Comparison of ENCODE assay signal across 8 mouse cellular contexts in genomic region chrX:99216633-99217459, GRCm38 (mm10).
DNase-seq lines count a peak whose midpoint lies in the region; ATAC-seq and TF ChIP-seq lines count a peak whose summit lies in the region.

No protein-coding gene starts in this region.

- no peaks in the 10 kb centered on the region for H3K36me3 ChIP-seq in hindbrain, postnatal 0 days (ENCODE audit: insufficient read depth, low read length)
- H3K36me3 ChIP-seq in liver, adult 2 months (ENCODE audit: control insufficient read depth, insufficient read depth, low read length): no peaks in the 10 kb centered on the region
- no peaks in the 10 kb centered on the region for H3K36me3 ChIP-seq in midbrain, postnatal 0 days (ENCODE audit: insufficient read depth, low read length)

- DNase-seq in adrenal gland, postnatal 25 days: peak; percentile 63
- peak; percentile 55 to 67 for DNase-seq in cerebellum, postnatal 25 days
- DNase-seq in gastrocnemius, postnatal 14 days: peak; percentile 66
- DNase-seq in hindbrain, postnatal 0 days (ENCODE audit: low spot score): peak; percentile 48
- DNase-seq in liver, adult 2 months (ENCODE audit: extremely low read depth, low read depth, low spot score): no peak
- peak; percentile 29 for DNase-seq in midbrain, postnatal 0 days (ENCODE audit: low spot score)
- DNase-seq in urinary bladder, adult 2 months (ENCODE audit: low spot score): peak; percentile 51
- no peak for DNase-seq in thymus, postnatal 10 days (ENCODE audit: low spot score in 2 of 2)

- peak; percentile 75 for ATAC-seq in hindbrain, postnatal 0 days
- peak; percentile 54; the same call in 1 of the 2 replicates for ATAC-seq in midbrain, postnatal 0 days (ENCODE audit: low FRiP score)

- no peaks in the 10 kb centered on the region for H3K79me2 ChIP-seq in liver, adult 2 months (ENCODE audit: control insufficient read depth, insufficient read depth, low read length)

- peak overlapping the region; percentile 52 for H3K4me2 ChIP-seq in hindbrain, postnatal 0 days (ENCODE audit: low read depth, low read length)
- H3K4me2 ChIP-seq in midbrain, postnatal 0 days (ENCODE audit: low read depth, low read length, poor library complexity, severe bottlenecking): peak overlapping the region; percentile 54

- no peaks in the 10 kb centered on the region for H3K4me1 ChIP-seq in hindbrain, postnatal 0 days (ENCODE audit: insufficient read depth, low read length)
- H3K4me1 ChIP-seq in liver, adult 2 months (ENCODE audit: control insufficient read depth, insufficient read depth, low read length): no peaks in the 10 kb centered on the region
- no peaks in the 10 kb centered on the region for H3K4me1 ChIP-seq in midbrain, postnatal 0 days (ENCODE audit: insufficient read depth, low read length)

- intact Hi-C loops in gastrocnemius, postnatal 14 days (cut with DNase I; ENCODE audit: low total_unique reads): no loop called here

- H3K4me3 ChIP-seq in hindbrain, postnatal 0 days (ENCODE audit: low read length): peak overlapping the region; percentile 25
- H3K4me3 ChIP-seq in liver, adult 2 months (ENCODE audit: insufficient read depth, low read depth, low read length): peak overlapping the region; percentile 37
- H3K4me3 ChIP-seq in midbrain, postnatal 0 days (ENCODE audit: low read depth, low read length): peak overlapping the region; percentile 34

- 24% methylated on average over 59 of the region's 60 CpGs for whole genome bisulfite sequencing in hindbrain, postnatal 0 days
- 5% methylated on average over 30 of the region's 60 CpGs for WGBS in liver, adult 2 months
- 25% methylated on average over 45 of the region's 60 CpGs for WGBS in midbrain, postnatal 0 days

- no peak for TF ChIP-seq CTCF in hindbrain, postnatal 0 days (IDR thresholded peaks at IDR 0.05; ENCODE audit: low read depth)
- TF ChIP-seq CTCF in liver, adult 2 months (IDR thresholded peaks at IDR 0.05; ENCODE audit: low read depth, low read length): no peak
- no peak for TF ChIP-seq CTCF in midbrain, postnatal 0 days (IDR thresholded peaks at IDR 0.05)

- no peaks in the 10 kb centered on the region for H3K9me3 ChIP-seq in hindbrain, postnatal 0 days (ENCODE audit: low read length)
- H3K9me3 ChIP-seq in midbrain, postnatal 0 days (ENCODE audit: low read length): no peaks in the 10 kb centered on the region

- H3K27me3 ChIP-seq in hindbrain, postnatal 0 days (ENCODE audit: insufficient read depth, low read length): no peaks in the 10 kb centered on the region
- H3K27me3 ChIP-seq in liver, adult 2 months (ENCODE audit: control insufficient read depth, insufficient read depth, low read length): no peaks in the 10 kb centered on the region
- peaks cover 19% of the 10 kb centered on the region for H3K27me3 ChIP-seq in midbrain, postnatal 0 days (ENCODE audit: insufficient read depth, low read length)

- no peak for TF ChIP-seq POLR2A in liver, adult 2 months (IDR thresholded peaks at IDR 0.05; ENCODE audit: extremely low read depth, insufficient read depth, low read length)

- peak overlapping the region; percentile 45 for H3K9ac ChIP-seq in hindbrain, postnatal 0 days (replicated peaks; ENCODE audit: low read length)
- H3K9ac ChIP-seq in liver, adult 2 months (ENCODE audit: low read depth, low read length): peak overlapping the region; percentile 62
- H3K9ac ChIP-seq in midbrain, postnatal 0 days (replicated peaks; ENCODE audit: low read length, poor library complexity, severe bottlenecking): peak overlapping the region; percentile 60; the same call in 1 of the 2 replicates

- no peak overlapping the region for H3K27ac ChIP-seq in hindbrain, postnatal 0 days
- peak overlapping the region; percentile 1; the same call in 1 of the 2 replicates for H3K27ac ChIP-seq in liver, adult 2 months (replicated peaks; ENCODE audit: insufficient read depth, low read depth, low read length)
- H3K27ac ChIP-seq in midbrain, postnatal 0 days (ENCODE audit: low read depth, low read length): no peak overlapping the region

Comparison
In these comparisons a context has a peak if more than half of its experiments do, and no peak if none do; other contexts are left out.
1. DNase-seq: peak in adrenal gland, postnatal 25 days (single experiment), cerebellum, postnatal 25 days (2 of 2), gastrocnemius, postnatal 14 days (single experiment), hindbrain, postnatal 0 days (single experiment), midbrain, postnatal 0 days (single experiment) and urinary bladder, adult 2 months (single experiment); none in liver, adult 2 months (single experiment) and thymus, postnatal 10 days (0 of 2).
2. Peak in every context shown above with its lines, with median percentiles within 50 percentile points of each other: H3K4me3 ChIP-seq and H3K9ac ChIP-seq.